Mouse (Mus musculus) olfactory bulb, adult 2 months (tissue): ENCODE measurements around the gene Tprn.

Experiments used
- CTCF ChIP-seq: fragments of 200-500 bp; IDR thresholded peaks from 2 replicates; pipeline ENCODE4 v1.5.1; 2012; ENCODE audit warnings: low read depth, mild to moderate bottlenecking, low read length, moderate library complexity; ENCODE audit not compliant: insufficient read depth
- POLR2A ChIP-seq: fragments of 200-500 bp; IDR thresholded peaks from 2 replicates; pipeline ENCODE4 v1.6.1; 2012; ENCODE audit warnings: mild to moderate bottlenecking, low read depth, low read length, moderate library complexity; ENCODE audit not compliant: insufficient read depth

GRCm38 (mm10) chr2:25292054-25292544, 29.7 kb downstream of the Tprn start:
- TF ChIP-seq POLR2A (no peak), CTCF (no peak)
